Mouse (Mus musculus) embryonic facial prominence, embryonic 10.5 days (tissue): ENCODE measurements at regions not wholly inside any gene's neighbourhood (a gene's known extent, or its start where the extent isn't known, plus 50 kb on each side); places are given as distances from the start of the nearest gene placed in this dataset.

Experiments
- DNase-seq: peaks from one replicate; pipeline ENCODE4 v3.0.0-alpha.2; 2017; ENCODE audit warnings: low spot score
- H3K27ac ChIP-seq: fragments of 300-500 bp; sonication (generic); replicated peaks from 2 replicates; pipeline ENCODE4 v1.5.1; 2016; ENCODE audit warnings: mild to moderate bottlenecking
- H3K27me3 ChIP-seq: fragments of 300-500 bp; sonication (generic); replicated peaks from 2 replicates; pipeline ENCODE4 v1.6.1; 2016; ENCODE audit warnings: low read depth, mild to moderate bottlenecking; ENCODE audit not compliant: poor library complexity, severe bottlenecking
- H3K36me3 ChIP-seq: fragments of 300-500 bp; sonication (generic); replicated peaks from 2 replicates; pipeline ENCODE4 v1.6.1; 2016; ENCODE audit warnings: mild to moderate bottlenecking, moderate library complexity
- H3K4me1 ChIP-seq: fragments of 300-500 bp; sonication (generic); 2 replicates; pipeline ENCODE4 v1.6.1; 2016
- H3K4me3 ChIP-seq: fragments of 300-500 bp; sonication (generic); 2 replicates; pipeline ENCODE4 v1.5.1; 2016; ENCODE audit warnings: mild to moderate bottlenecking, moderate library complexity
- H3K9me3 ChIP-seq: fragments of 300-500 bp; sonication (generic); 2 replicates; pipeline ENCODE4 v1.6.1; 2016; ENCODE audit warnings: mild to moderate bottlenecking
- WGBS: fragments of 180-500 bp; shearing (Covaris S2); methylation state at CpG from one replicate; pipeline ENCODE4 v1.1.7; 2016; 5-methylcytosine and 5-hydroxymethylcytosine counted together

DNA sequence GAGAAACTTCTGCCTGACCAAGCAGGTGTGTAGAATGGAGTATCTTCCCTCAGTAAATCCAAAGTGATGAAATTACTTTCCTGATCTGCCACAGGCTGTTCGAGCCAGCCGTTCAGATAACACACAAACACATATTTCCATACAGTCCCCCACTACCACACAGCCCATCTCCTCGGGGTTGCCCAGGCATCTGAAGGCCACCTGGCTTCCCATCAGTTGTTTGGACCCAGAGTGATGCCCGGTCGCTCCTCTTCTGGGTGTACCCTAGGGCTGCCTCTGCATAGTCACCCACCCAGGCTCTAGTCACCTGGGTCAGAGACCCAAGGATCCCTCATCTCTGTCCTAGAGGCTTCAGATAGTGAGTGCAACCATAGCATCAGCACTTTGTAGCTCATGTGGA is 107.9 kb downstream of the CK137956 start:
- Histone ChIP-seq H3K27ac (no peak overlapping the region), H3K4me3 (no peak overlapping the region), H3K9me3 (no peaks in the 10 kb centered on the region), H3K4me1 (0 out of 2 replicates have a peak, but pooled peaks cover 3% of the 10 kb centered on the region), H3K36me3 (no peaks in the 10 kb centered on the region), H3K27me3 (no peaks in the 10 kb centered on the region)
- WGBS, result 90% methylated on average over 5 of the region's 5 CpGs
- no peak for DNase-seq

DNA sequence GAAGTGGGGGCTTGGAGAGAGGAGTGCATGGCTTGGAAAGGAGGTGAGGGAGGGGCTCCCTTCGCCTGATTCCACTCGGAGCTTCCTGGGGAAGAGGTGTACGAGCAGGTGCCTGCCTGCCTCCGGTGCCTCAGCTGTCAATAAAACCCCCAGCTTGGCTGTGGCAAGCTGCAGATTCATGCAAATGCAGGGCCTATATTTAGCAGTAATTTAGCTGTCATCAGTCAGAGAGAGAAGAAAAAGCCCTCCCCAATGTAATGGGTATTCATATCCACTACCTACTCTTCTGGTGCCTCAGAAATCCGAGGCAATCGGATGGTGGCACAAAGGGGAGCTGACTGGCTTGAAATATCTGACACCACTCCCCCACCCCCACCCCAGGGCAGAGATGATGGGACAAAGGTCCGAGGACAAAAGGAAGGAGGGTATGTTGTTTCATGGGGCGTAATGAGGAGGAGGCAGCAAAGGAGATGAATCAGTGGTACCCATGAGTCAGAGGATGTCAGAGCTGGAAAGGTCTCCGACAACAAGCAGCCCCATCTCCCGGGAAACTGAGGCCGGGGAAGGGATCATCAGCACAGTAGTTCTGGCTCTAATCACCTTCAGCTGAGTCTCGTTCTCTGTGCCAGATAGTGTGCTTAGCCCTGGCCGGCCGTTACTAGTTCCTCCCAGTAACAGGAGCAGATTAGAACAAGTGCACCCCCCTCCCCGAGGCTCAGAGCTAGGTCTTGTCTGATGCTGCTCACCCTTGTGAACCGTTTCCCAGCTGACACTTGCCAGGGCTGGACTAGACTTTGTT is 109.2 kb downstream of the CK137956 start:
- Histone ChIP-seq H3K27me3 (no peaks in the 10 kb centered on the region), H3K4me3 (no peak overlapping the region), H3K9me3 (no peaks in the 10 kb centered on the region), H3K36me3 (no peaks in the 10 kb centered on the region), H3K4me1 (0 out of 2 replicates have a peak, but pooled peaks cover 3% of the 10 kb centered on the region), H3K27ac (no peak overlapping the region)
- no peak for DNase-seq
- WGBS, result 64% methylated on average over 16 of the region's 16 CpGs

DNA sequence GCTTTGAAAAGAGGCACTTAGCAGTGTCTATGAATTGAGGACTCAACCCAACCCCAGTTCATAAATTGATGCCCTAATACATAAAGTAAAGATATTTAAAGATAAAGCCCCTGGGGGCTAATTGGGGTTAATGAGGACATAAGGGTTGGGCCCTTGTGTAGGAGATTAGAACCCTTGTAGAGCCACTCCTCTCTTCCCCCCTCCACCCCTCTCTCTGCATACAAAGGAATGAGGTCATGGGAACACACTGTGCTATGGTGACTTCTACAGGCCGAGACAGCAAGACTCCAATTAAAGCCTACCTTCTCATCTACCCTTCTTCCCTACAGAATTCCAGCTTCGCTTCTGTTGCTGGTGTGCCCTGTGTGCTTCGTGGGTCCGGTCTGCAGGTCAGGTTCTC is 110.5 kb downstream of the CK137956 start:
- H3K4me1 ChIP-seq, result 0 out of 2 replicates have a peak, but pooled peaks cover 3% of the 10 kb centered on the region
- 83% methylated on average over 4 of the region's 4 CpGs for WGBS
- no peak overlapping the region for H3K27ac ChIP-seq
- no peaks in the 10 kb centered on the region for H3K36me3 ChIP-seq
- no peak for DNase-seq
- H3K27me3 ChIP-seq, result no peaks in the 10 kb centered on the region
- H3K9me3 ChIP-seq, result no peaks in the 10 kb centered on the region
- no peak overlapping the region for H3K4me3 ChIP-seq

DNA sequence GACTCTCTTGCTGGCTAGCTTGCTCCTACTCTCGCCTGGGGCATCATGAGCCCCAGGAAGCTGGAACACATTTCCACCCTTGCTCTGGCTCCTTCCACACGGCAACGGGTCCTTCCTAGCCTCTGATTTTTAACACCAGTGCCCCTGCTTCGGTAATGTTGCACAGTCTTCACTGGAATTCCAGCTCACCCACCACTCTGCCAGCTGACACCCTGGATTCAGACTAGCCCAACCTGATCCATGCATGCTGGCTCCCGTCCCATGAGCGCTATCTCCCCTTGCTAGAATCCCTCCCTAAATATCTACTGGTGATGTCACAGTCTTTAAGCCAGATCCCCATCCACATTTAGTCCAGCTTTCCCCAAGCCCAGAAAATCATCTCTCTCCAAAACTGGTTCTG is 111.2 kb downstream of the CK137956 start:
- Histone ChIP-seq H3K27ac (no peak overlapping the region), H3K27me3 (no peaks in the 10 kb centered on the region), H3K36me3 (no peaks in the 10 kb centered on the region), H3K9me3 (no peaks in the 10 kb centered on the region), H3K4me1 (0 out of 2 replicates have a peak, but pooled peaks cover 3% of the 10 kb centered on the region), H3K4me3 (no peak overlapping the region)
- WGBS, result 89% methylated on average over 6 of the region's 6 CpGs
- DNase-seq, result no peak

DNA sequence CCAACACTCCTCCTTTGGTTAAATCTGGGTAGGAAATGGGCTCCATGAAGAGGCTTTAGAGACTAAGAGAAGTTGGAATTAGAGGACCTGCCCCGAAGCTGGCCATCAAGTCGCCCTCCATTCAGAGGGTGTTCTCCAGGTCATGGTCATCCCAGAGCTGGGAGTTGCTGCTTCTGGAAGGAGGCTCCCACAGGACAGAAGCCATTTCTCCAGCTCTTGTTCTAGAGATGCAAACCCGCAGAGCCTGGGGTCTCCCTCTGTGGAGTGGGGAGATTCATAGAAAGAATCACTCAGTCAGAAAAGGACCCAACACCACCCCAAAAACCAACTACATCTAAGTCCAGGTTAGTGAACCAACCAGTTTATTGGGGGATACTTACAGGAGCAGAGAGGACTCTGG is 112.2 kb downstream of the CK137956 start:
- WGBS, result 90% methylated on average over 3 of the region's 3 CpGs
- no peak for DNase-seq
- Histone ChIP-seq H3K4me1 (0 out of 2 replicates have a peak, but pooled peaks cover 3% of the 10 kb centered on the region), H3K27me3 (no peaks in the 10 kb centered on the region), H3K27ac (no peak overlapping the region), H3K9me3 (no peaks in the 10 kb centered on the region), H3K4me3 (no peak overlapping the region), H3K36me3 (no peaks in the 10 kb centered on the region)

DNA sequence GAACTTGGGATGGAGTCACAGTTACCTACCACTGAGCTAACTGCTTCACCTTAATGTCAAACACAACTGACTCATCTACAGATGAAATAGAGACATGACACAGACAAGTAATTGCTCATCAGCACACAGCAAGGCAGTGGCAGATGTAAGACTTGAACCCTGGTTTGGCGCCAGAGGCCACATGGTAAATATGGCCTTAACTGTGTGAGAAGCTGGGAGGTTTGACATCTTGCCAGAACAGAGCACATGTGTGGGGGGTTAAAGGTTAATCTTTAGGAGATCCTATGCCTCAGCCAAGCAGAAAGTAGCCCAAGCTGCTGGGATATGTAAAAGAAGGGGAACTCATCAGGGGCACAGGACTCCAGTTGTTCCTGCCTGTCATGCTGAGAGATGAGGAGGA is 114.9 kb downstream of the CK137956 start:
- no peaks in the 10 kb centered on the region for H3K9me3 ChIP-seq
- H3K4me3 ChIP-seq, result no peak overlapping the region
- H3K4me1 ChIP-seq, result no peaks in the 10 kb centered on the region
- no peak overlapping the region for H3K27ac ChIP-seq
- H3K27me3 ChIP-seq, result no peaks in the 10 kb centered on the region
- 94% methylated on average over 1 of the region's 1 CpGs for WGBS
- DNase-seq, result no peak
- H3K36me3 ChIP-seq, result no peaks in the 10 kb centered on the region

DNA sequence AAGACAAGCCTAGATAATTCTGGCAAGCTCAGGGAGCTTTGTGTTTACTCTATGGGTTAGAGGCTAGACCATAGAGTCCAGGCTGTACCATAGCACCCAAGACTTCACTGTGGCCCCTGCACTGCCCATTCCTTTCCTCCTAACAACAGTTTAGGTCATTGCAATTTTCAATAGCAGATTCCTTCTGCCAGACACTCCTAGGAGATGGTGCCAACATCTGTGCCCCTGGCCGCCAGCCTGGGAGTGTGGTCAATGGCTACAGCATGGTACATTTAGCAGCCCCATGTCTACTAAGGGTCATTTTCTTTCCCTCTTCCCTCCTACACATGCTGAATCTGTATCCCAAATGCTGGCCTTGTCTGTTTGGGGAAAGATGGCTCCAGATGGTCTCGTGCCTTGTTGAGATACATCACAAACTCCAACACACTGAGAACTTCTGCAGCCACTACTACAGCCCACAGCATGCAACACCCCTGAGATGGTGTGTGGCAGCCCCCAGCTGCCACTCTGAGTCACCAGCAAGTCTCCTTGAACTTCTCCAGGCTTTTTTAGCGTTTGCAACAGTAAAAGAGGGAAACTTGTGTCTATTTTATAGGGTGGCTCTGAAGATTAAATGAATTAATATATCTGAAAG is 115.9 kb downstream of the CK137956 start:
- DNase-seq, result no peak
- WGBS, result 85% methylated on average over 3 of the region's 3 CpGs
- Histone ChIP-seq H3K4me3 (no peak overlapping the region), H3K4me1 (no peaks in the 10 kb centered on the region), H3K27me3 (no peaks in the 10 kb centered on the region), H3K9me3 (no peaks in the 10 kb centered on the region), H3K36me3 (no peaks in the 10 kb centered on the region), H3K27ac (no peak overlapping the region)

DNA sequence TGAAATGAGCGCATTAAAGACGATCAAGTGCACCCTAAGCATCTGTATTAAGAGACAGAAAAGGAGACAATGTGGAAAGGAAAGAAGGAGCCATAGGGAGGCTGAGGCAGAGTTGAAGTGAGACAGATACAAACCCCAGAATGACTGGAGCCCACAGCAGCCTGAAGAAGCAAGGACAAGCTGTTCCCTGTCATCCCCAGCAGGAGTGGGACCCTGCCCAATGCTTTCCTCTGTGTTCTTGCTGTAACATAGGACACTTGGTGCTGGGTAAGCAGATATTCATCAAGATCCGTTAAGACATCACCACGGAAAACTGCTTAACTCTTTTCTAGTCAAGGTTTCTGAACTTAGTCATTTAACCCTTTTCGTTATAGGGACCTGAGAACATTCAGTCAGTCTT is 121.4 kb downstream of the CK137956 start:
- Histone ChIP-seq H3K4me1 (peaks cover 2% of the 10 kb centered on the region; the same call in 1 of the 2 replicates), H3K27me3 (no peaks in the 10 kb centered on the region), H3K4me3 (no peak overlapping the region), H3K27ac (no peak overlapping the region), H3K9me3 (no peaks in the 10 kb centered on the region), H3K36me3 (no peaks in the 10 kb centered on the region)
- WGBS, result 84% methylated on average over 5 of the region's 5 CpGs
- no peak for DNase-seq

DNA sequence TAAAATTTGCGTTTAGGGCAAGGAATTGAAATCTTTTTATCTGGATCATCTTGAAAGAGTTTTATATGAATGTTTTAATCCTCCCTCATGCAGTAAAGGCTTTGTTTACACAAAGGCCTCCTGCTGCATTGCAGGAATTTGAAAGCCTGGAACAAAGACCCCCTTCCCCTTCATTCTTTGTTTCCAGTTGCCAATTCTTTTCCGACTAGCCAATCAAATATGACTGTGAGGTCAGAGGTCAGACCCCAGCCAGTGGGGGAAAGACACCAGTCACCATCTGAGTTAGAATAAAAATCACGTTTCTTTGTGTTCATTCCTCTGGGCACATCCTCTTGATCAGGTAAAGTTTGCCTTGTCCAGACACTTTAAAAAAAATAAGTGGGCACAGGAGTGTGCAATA is 124.4 kb downstream of the CK137956 start:
- 42% methylated on average over 3 of the region's 3 CpGs for WGBS
- Histone ChIP-seq H3K9me3 (no peaks in the 10 kb centered on the region), H3K4me1 (peaks cover 2% of the 10 kb centered on the region; the same call in 1 of the 2 replicates), H3K36me3 (no peaks in the 10 kb centered on the region), H3K4me3 (no peak overlapping the region), H3K27me3 (no peaks in the 10 kb centered on the region), H3K27ac (no peak overlapping the region)
- no peak for DNase-seq

DNA sequence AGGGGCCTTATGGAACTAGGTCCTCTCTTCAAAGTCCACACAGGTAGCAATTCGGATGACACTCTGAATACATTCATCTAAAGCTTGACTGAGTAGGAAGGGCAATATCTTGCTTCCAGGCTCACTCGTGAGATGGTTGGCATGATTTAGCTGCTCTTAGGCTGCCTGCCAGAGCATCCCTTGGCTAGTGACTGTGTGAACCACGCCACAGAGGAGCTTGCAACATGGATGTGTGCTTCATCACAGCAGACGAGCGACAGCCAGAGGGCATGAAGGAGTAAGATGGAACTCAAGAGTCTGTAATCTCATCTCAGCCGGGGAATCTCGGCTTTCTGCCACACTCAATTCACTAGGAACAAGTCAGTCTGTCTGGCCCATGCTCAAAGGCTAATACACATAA is 127.3 kb downstream of the CK137956 start:
- Histone ChIP-seq H3K4me1 (peaks cover 2% of the 10 kb centered on the region; the same call in 1 of the 2 replicates), H3K9me3 (no peaks in the 10 kb centered on the region), H3K4me3 (no peak overlapping the region), H3K27me3 (no peaks in the 10 kb centered on the region), H3K27ac (no peak overlapping the region), H3K36me3 (no peaks in the 10 kb centered on the region)
- no peak for DNase-seq
- WGBS, result 84% methylated on average over 7 of the region's 7 CpGs

DNA sequence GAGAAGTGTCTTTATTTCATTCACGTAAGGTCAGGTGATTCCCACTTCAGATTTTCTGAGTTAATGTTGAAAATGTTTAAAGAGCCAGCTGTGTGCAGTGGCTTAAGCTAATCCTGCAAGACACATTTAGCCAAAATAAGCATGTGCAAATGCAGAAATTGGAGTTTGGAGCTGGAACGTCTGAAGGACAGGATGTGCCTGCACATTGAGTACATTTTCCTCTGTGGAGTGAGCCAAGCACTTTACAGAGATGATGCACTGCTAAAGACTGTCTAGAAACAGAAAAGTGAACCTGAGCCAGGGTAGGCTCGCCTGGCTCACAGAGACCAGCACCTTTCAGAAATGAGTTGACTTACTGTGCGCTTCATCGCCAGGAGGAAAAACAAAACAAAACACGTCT is 137.1 kb downstream of the CK137956 start:
- DNase-seq, result no peak
- Histone ChIP-seq H3K36me3 (no peaks in the 10 kb centered on the region), H3K27me3 (no peaks in the 10 kb centered on the region), H3K4me3 (no peak overlapping the region), H3K9me3 (no peaks in the 10 kb centered on the region), H3K4me1 (peaks cover 6% of the 10 kb centered on the region; the same call in 1 of the 2 replicates), H3K27ac (no peak overlapping the region)
- 85% methylated on average over 6 of the region's 6 CpGs for WGBS

DNA sequence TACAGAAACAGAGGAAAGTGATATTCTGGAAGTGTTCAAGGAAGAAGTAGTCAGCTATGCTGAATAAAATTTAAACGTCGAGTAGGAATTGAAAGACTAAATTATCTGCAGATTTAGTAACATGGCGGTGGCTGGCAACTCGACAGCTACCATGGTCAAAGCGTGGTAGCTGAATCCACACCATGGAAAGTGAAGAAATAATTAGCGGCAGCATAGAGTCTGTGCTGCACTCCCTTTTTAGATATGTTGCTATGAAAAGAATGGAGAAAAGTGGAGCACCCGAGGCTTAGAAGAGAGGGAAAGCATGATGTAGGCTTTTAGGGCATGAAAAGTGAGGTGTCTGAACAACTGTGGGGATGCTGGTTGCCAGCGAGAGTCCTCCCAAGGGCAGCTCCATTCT is 143.8 kb downstream of the CK137956 start:
- H3K27me3 ChIP-seq, result no peaks in the 10 kb centered on the region
- 93% methylated on average over 8 of the region's 8 CpGs for WGBS
- no peak overlapping the region for H3K27ac ChIP-seq
- no peak overlapping the region for H3K4me3 ChIP-seq
- 0 out of 2 replicates have a peak, but pooled peaks cover 2% of the 10 kb centered on the region for H3K9me3 ChIP-seq
- DNase-seq, result no peak
- no peaks in the 10 kb centered on the region for H3K36me3 ChIP-seq
- H3K4me1 ChIP-seq, result no peaks in the 10 kb centered on the region

DNA sequence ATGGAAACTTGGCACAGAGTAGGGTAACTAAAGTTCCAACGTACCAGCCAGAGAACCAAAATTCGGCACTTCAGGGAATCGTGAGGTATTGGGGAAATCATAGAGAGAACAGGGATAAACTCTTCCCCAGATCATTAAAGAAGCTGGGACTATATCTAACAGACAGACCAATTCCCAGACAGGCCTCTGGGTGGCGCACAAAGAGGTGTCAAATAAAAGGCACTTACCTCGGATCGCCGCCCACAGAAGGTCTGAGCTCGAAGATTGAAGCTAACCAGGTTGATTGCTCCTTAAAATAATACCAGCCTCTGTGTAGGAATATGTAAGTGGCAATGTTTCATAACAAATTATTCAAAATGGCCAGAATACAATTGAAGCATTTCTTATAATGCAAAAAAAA is 151.2 kb downstream of the CK137956 start:
- H3K4me1 ChIP-seq, result no peaks in the 10 kb centered on the region
- DNase-seq, result no peak
- no peak overlapping the region for H3K4me3 ChIP-seq
- no peak overlapping the region for H3K27ac ChIP-seq
- H3K36me3 ChIP-seq, result no peaks in the 10 kb centered on the region
- H3K9me3 ChIP-seq, result peaks cover 4% of the 10 kb centered on the region; the same call in 1 of the 2 replicates
- WGBS, result 79% methylated on average over 8 of the region's 8 CpGs
- H3K27me3 ChIP-seq, result no peaks in the 10 kb centered on the region
